Mouse (Mus musculus) embryonic facial prominence, embryonic 13.5 days (tissue): ENCODE measurements around the gene Slc25a42. TPM values are rescaled to one million over a fixed set of nuclear protein-coding genes. Genes with fewer than 3 reads are reported as not detected.
A peak's percentile ranks its signal among the peaks of the same experiment; 100 is the strongest.

ENCODE experiments used
- ATAC-seq: fragments of 200-750 bp; cut with Nextera tagmentation; 2 replicates; pipeline ENCODE4 v1.8.0; 2017; ENCODE audit warnings: low read depth; ENCODE audit not compliant: insufficient number of reproducible peaks, insufficient read depth, low FRiP score, low TSS enrichment
- H3K27ac ChIP-seq: fragments of 300-500 bp; sonication (generic); 2 replicates; pipeline ENCODE4 v1.5.1; 2015; ENCODE audit warnings: moderate library complexity, mild to moderate bottlenecking, inconsistent platforms
- H3K27me3 ChIP-seq: fragments of 300-500 bp; sonication (generic); 2 replicates; pipeline ENCODE4 v1.6.1; 2015; ENCODE audit warnings: mild to moderate bottlenecking, inconsistent platforms
- H3K36me3 ChIP-seq: fragments of 300-500 bp; sonication (generic); 2 replicates; pipeline ENCODE4 v1.6.1; 2015; ENCODE audit warnings: mild to moderate bottlenecking, inconsistent platforms
- H3K4me1 ChIP-seq: fragments of 300-500 bp; sonication (generic); 2 replicates; pipeline ENCODE4 v1.6.1; 2015; ENCODE audit warnings: inconsistent platforms
- H3K4me2 ChIP-seq: fragments of 300-500 bp; sonication (generic); 2 replicates; pipeline ENCODE4 v1.6.1; 2015; ENCODE audit warnings: moderate library complexity, mild to moderate bottlenecking, inconsistent platforms
- H3K4me3 ChIP-seq: fragments of 300-500 bp; sonication (generic); 2 replicates; pipeline ENCODE4 v1.5.1; 2015; ENCODE audit warnings: mild to moderate bottlenecking, inconsistent platforms
- H3K9ac ChIP-seq: fragments of 300-500 bp; sonication (generic); 2 replicates; pipeline ENCODE4 v1.6.1; 2015; ENCODE audit warnings: mild to moderate bottlenecking, inconsistent platforms
- H3K9me3 ChIP-seq: fragments of 300-500 bp; sonication (generic); 2 replicates; pipeline ENCODE4 v1.6.1; 2016; ENCODE audit warnings: inconsistent platforms
- WGBS: fragments of 180-500 bp; shearing (Covaris S2); methylation state at CpG from one replicate; pipeline ENCODE4 v1.1.7; 2015; ENCODE audit warnings: mixed read lengths; 5-methylcytosine and 5-hydroxymethylcytosine counted together
- polyA plus RNA-seq: library from polyadenylated mRNA; unstranded; fragments of >200 nt; fragmentation: Nextera tagmentation; extraction: Ambion mirVana; gene quantifications from 2 replicates; pipeline ENCODE4 v1.2.1, GENCODE M21; 2015

Slc25a42 gene
- polyA plus RNA-seq: 4.9 and 5.5 TPM in 2 replicates

DNA sequence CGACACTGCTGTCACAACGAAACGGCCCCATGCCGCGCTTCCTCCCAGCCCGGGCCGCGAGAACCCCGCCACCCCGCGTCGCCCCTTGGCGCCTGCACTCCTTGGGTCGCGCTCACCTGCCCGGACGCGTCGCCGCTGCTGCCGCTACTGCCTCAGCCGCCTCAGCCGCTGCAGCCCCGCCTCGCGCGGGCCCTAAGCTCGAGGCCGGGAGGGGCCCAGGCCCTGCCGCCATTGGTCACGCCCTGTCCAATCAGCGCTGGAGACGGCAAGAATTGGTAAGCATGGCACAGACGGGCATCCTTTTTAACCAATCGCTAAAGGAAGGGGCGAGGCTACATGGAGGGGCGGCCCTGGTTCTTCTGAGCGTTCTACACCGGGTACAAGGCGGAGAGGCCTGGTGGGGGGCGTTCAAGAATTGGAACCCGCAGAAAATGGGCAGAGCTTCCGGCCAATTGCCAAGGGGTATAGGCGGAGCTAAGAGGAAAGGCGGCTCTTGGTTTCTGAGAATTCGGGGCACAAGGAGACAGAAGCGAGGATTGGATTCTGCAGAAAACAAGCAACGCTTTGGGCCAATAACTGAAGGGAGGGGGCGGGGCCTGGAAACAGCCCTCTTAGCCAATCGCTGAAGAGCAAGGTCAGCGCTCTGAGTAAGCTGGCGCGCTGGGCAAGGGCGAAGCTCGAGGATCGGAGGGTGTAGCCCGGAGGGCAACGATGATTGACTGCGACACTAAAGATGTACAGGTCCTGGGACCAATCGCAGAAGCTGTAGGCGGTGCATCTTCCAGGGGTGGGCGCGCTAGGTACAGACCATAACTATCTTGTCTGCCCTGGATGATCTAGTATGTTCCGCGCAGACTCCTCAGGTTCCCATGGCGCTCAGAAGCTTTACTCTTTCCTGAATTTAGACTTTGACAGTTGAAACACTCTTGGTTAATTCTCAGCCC is at the start of gene Slc25a42:
Gene Slc25a42, minus strand, starts transcription at position 194 of the 944 bp plus-strand sequence.
- WGBS: under 1% methylated on average over 66 of the region's 66 CpGs
- peak; percentile 99 for ATAC-seq
- Histone ChIP-seq H3K27ac (peak within 1 kb of the TSS; percentile 62; the same call in 1 of the 2 replicates), H3K9ac (peak within 1 kb of the TSS; percentile 77), H3K36me3 (no peaks in the 10 kb centered on the region), H3K4me1 (peaks cover 22% of the 10 kb centered on the region), H3K27me3 (0 out of 2 replicates have a peak, but pooled peaks cover 9% of the 10 kb centered on the region), H3K9me3 (no peaks in the 10 kb centered on the region), H3K4me3 (peak within 1 kb of the TSS; percentile 69), H3K4me2 (peak within 1 kb of the TSS; percentile 88)

DNA sequence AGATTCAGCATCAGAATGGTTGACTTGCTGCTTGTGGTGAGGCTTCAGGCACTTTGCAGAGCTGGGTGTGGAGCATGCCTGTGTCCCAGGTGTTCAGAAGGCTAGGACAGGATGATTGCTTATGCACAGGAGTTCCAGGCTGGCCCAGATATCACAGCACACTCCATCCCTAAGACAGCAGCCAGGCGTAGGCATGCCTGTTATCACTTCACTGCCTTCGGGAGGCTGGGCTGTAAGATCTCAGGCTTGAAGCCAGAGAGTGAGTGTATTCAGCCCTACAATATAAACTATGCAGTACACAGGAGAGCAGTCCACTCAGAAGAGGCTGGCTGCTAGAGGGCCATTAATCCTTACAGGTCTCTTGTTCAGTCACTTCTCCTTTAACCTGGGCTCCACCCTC is 46.9 kb upstream of the Slc25a42 start:
- no peak overlapping the region for H3K27ac ChIP-seq
- peaks cover 98% of the 10 kb centered on the region for H3K36me3 ChIP-seq
- H3K27me3 ChIP-seq: no peaks in the 10 kb centered on the region
- no peaks in the 10 kb centered on the region for H3K9me3 ChIP-seq
- no peak overlapping the region for H3K4me3 ChIP-seq
- no peak for ATAC-seq
- H3K9ac ChIP-seq: no peak overlapping the region
- WGBS: 87% methylated on average over 2 of the region's 2 CpGs
- H3K4me1 ChIP-seq: no peaks in the 10 kb centered on the region
- no peak overlapping the region for H3K4me2 ChIP-seq

DNA sequence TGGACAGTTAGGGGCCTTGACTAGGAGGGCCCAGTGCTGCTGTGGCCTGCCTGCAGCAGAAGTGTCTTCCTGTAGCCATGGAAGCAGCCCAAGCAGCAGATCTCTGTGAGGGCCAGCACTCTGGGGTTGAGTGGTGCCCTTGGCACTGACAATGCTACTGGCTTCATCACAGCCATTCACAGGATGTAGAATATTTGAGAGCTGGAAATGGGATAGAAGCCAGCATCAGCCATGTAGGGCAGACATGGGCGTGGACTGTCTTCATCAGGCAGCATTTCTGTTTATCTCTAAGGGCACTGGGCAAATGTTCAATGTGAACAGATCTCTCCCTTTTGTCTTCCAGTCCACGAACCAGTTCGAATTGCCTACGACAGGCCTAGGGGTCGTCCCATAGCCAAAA is 46.5 kb upstream of the Slc25a42 start:
- H3K4me1 ChIP-seq: no peaks in the 10 kb centered on the region
- H3K27me3 ChIP-seq: no peaks in the 10 kb centered on the region
- no peak overlapping the region for H3K9ac ChIP-seq
- H3K4me2 ChIP-seq: no peak overlapping the region
- no peak for ATAC-seq
- WGBS: 96% methylated on average over 5 of the region's 5 CpGs
- H3K4me3 ChIP-seq: no peak overlapping the region
- H3K36me3 ChIP-seq: peaks cover 98% of the 10 kb centered on the region
- H3K27ac ChIP-seq: no peak overlapping the region
- no peaks in the 10 kb centered on the region for H3K9me3 ChIP-seq

DNA sequence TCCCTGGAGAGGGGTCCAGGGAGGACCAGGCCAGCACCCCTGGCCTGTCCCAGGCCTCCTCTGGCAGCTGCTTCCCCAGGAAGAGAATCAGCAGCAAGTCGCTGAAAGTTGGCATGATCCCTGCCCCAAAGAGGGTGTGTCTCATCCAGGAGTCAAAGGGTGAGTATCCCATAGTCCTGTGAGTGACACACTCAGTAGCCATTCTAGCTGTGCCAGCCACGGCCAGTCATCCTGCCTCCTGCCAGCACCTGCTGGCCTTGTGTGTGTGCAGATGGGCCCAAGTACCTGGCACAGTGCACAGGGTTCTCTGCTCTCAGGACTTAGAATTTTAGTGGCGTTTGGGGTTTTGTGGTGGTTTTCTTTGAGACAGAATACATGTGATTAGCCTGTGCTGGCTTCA is 45.4 kb upstream of the Slc25a42 start:
- no peaks in the 10 kb centered on the region for H3K9me3 ChIP-seq
- H3K4me2 ChIP-seq: no peak overlapping the region
- H3K4me3 ChIP-seq: no peak overlapping the region
- no peaks in the 10 kb centered on the region for H3K4me1 ChIP-seq
- H3K9ac ChIP-seq: no peak overlapping the region
- no peak overlapping the region for H3K27ac ChIP-seq
- no peaks in the 10 kb centered on the region for H3K27me3 ChIP-seq
- H3K36me3 ChIP-seq: peaks cover 98% of the 10 kb centered on the region
- ATAC-seq: no peak
- 85% methylated on average over 3 of the region's 3 CpGs for WGBS

DNA sequence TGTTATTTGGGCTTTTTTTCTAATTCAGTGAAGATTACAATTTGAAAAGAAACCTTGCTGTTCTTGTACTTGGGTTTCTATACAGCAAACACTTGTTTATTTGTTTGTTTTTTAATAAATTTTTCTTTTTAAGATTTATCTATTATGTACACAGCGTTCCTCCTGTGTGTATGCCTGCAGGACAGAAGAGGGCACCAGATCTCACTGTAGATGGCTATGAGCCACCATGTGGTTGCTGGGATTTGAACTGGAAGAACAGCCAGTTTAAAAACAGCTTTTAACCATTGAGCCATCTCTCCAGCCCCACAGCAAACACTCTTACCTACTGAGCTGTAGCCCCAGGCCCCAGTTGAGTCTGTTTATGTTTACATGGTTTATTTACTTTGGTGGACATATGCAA is 42.5 kb upstream of the Slc25a42 start:
- H3K9ac ChIP-seq: no peak overlapping the region
- no peaks in the 10 kb centered on the region for H3K4me1 ChIP-seq
- no peak overlapping the region for H3K4me2 ChIP-seq
- no peaks in the 10 kb centered on the region for H3K9me3 ChIP-seq
- WGBS: 80% methylated on average over 1 of the region's 1 CpGs
- no peak for ATAC-seq
- peaks cover 99% of the 10 kb centered on the region for H3K36me3 ChIP-seq
- H3K4me3 ChIP-seq: no peak overlapping the region
- H3K27me3 ChIP-seq: no peaks in the 10 kb centered on the region
- no peak overlapping the region for H3K27ac ChIP-seq

DNA sequence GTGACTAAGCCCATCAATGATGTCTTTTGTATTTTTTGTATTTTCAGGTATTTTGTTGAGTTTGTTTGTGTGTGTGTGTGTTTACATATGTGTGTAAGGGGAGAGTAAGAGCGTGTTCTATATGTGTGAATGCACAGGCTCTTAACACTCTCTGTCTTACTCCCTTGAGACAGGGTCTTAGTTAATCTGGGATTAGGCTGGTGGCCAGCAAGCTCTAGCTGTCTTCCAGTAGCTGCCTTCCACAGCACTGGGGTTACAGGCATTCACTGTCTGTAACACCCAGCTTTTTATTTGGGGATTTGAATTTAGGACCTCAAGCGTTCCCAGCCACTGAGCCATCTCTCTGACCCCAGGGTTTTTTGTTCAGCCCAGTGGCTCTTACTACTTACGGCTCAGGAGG is 35.7 kb upstream of the Slc25a42 start:
- Histone ChIP-seq H3K4me3 (no peak overlapping the region), H3K4me2 (no peak overlapping the region), H3K27ac (no peak overlapping the region), H3K27me3 (no peaks in the 10 kb centered on the region), H3K4me1 (no peaks in the 10 kb centered on the region), H3K9me3 (no peaks in the 10 kb centered on the region), H3K36me3 (peaks cover 89% of the 10 kb centered on the region), H3K9ac (0 out of 2 replicates have a peak overlapping the region, but pooled peaks have one; percentile 32)
- ATAC-seq: no peak
- 95% methylated on average over 3 of the region's 3 CpGs for WGBS

DNA sequence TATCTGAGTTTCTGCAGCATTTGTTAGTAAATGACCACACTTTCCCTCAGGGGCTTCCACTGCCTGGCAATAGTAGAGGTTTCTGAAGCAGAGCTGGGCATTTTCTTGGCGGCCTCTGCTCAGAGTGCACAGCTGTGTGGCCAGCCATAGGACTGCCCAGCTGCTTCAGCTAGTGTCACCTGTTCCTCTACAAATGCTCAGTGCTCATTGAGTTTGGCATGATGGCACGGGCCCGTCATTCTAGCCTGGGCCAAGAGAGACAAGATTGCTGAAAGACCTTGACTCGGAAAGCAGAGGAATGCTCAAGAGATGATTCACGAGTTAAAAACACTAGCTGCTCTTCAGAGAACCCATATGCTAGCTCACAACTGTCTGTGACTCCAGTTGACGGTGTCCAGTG is 34.5 kb upstream of the Slc25a42 start:
- Histone ChIP-seq H3K27ac (no peak overlapping the region), H3K36me3 (peaks cover 89% of the 10 kb centered on the region), H3K9me3 (no peaks in the 10 kb centered on the region), H3K27me3 (no peaks in the 10 kb centered on the region), H3K4me1 (no peaks in the 10 kb centered on the region), H3K4me3 (no peak overlapping the region), H3K4me2 (no peak overlapping the region), H3K9ac (no peak overlapping the region)
- no peak for ATAC-seq
- 91% methylated on average over 6 of the region's 6 CpGs for WGBS

DNA sequence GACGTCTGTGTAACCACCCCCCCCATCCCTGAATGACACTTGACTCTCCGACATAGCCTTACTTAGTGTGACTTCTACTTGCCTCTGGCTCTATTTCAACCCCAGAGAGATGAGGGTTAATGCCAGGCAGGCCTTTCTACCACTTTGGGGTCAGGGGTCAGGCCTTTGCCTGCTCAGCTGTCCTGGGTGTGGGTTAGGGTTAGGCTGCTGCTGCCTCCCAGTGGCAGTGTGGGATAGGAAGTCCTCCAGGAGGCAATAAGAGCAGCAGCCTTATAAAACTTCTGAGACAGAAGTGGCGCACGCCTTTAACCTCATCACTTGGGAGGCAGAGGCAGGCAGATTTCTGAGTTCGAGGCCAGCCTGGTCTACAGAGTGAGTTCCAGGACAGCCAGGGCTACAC is 28.5 kb upstream of the Slc25a42 start:
- Histone ChIP-seq H3K27ac (no peak overlapping the region), H3K4me2 (no peak overlapping the region), H3K27me3 (no peaks in the 10 kb centered on the region), H3K4me3 (no peak overlapping the region), H3K9ac (no peak overlapping the region), H3K4me1 (peaks cover 3% of the 10 kb centered on the region), H3K9me3 (no peaks in the 10 kb centered on the region), H3K36me3 (peaks cover 82% of the 10 kb centered on the region)
- WGBS: 75% methylated on average over 5 of the region's 5 CpGs
- ATAC-seq: no peak

DNA sequence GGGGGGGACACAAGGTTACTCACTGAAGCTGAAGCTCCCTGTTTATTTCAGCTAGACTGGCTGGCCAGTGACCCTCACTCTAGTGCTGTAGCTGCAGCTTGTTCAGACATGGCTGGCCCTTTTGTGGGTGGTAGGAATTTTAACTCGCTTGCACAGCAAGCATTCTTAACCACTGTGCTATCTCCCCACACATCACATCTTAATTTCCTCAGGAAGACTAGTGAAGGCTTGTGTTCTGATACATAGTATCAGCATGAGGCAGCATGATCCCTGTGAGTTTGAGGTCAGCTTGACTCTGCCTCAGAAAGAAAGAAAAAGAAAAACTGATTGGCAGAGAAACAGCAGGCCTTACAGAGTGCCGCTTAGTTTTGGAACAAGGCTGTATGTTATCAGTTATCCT is 25.7 kb upstream of the Slc25a42 start:
- H3K9me3 ChIP-seq: no peaks in the 10 kb centered on the region
- no peak overlapping the region for H3K9ac ChIP-seq
- no peak for ATAC-seq
- 92% methylated on average over 2 of the region's 2 CpGs for WGBS
- peaks cover 16% of the 10 kb centered on the region for H3K4me1 ChIP-seq
- no peak overlapping the region for H3K4me2 ChIP-seq
- no peak overlapping the region for H3K27ac ChIP-seq
- H3K36me3 ChIP-seq: peaks cover 62% of the 10 kb centered on the region
- no peaks in the 10 kb centered on the region for H3K27me3 ChIP-seq
- no peak overlapping the region for H3K4me3 ChIP-seq

DNA sequence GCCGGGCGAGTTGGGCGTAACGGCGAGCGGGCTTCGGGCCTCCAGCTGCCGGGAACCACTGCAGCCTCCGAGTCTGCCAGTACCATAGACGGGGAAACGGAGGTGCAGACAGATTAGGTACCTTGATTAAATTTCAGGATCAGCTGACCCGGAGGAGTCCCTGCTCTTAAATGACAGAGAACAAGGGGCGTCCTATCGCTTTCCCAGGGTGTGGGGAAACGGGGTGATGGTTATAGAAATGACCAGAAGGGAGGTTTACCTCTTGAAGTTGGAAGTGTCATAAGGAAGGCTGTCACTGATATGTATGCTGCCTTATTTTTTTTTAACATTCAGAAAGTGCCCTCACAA is 22.6 kb upstream of the Slc25a42 start:
- peaks cover 16% of the 10 kb centered on the region for H3K4me1 ChIP-seq
- H3K27me3 ChIP-seq: no peaks in the 10 kb centered on the region
- no peak; the same call in 1 of the 2 replicates for ATAC-seq
- WGBS: under 1% methylated on average over 15 of the region's 15 CpGs
- peak overlapping the region; percentile 96 for H3K4me2 ChIP-seq
- no peaks in the 10 kb centered on the region for H3K9me3 ChIP-seq
- H3K9ac ChIP-seq: peak overlapping the region; percentile 92
- H3K27ac ChIP-seq: peak overlapping the region; percentile 95
- peaks cover 47% of the 10 kb centered on the region for H3K36me3 ChIP-seq
- peak overlapping the region; percentile 81 for H3K4me3 ChIP-seq

DNA sequence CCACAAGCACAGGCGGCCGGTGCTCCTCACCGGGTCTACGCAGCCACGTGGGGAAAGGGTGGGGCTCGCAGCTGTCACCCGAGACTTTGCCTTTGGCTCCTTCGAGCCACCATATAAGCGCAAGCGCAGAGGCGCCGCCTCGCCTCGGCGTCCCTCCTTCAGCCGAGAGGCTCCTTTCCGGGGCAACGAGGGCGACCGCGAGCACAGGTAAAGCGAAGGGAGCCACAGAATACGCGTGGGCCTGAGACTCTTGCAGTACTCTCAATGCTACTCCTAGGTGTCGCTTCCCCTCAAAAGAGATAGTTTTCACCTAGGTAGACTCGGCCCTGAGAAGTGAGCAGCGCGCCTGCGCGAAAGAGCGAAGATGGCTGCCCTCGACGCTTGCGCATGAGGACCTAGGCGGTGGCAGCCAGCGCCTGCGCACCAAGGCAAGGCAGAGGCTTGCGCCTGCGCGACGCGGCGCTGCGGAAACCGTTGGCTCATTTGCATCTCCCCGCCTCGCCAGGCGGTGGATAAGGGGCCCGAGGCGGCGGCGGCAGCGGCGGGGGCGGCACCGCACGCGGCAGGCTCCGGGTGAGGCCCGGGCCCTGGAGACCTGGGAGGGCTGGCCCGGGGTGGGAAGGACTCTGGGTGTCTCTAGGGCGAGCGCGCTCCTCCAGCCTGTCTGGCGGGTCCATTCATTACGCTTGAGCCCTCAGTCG is 22.1 kb upstream of the Slc25a42 start, which contains the start of the genes Sugp2 and Armc6:
Gene Sugp2, plus strand, starts transcription at position 147 of the 701 bp plus-strand sequence.
Gene Armc6, minus strand, starts transcription at position 387 of the 701 bp plus-strand sequence.
- Histone ChIP-seq H3K4me3 (peak within 1 kb of the TSS; percentile 81), H3K9ac (peak within 1 kb of the TSS; percentile 92), H3K36me3 (peaks cover 49% of the 10 kb centered on the region), H3K9me3 (no peaks in the 10 kb centered on the region), H3K27ac (peak within 1 kb of the TSS; percentile 95), H3K4me1 (peaks cover 16% of the 10 kb centered on the region), H3K27me3 (no peaks in the 10 kb centered on the region), H3K4me2 (peak within 1 kb of the TSS; percentile 96)
- peak; percentile 93 for ATAC-seq
- WGBS: under 1% methylated on average over 67 of the region's 67 CpGs
